Mouse (Mus musculus): Measurements from ENCODE around the gene Phf20. TPM values are rescaled to one million over a fixed set of nuclear protein-coding genes. Genes with fewer than 3 reads are reported as not detected.

The Phf20 gene
- polyA plus RNA-seq, 1 experiment, result 31.4 TPM

- DNase-seq (ENCODE audit: low read depth), result no peak
- TF ChIP-seq POLR2A (IDR thresholded peaks at IDR 0.05; ENCODE audit: borderline replicate concordance, extremely low read depth, insufficient read depth, insufficient read length, poor library complexity, severe bottlenecking), result no peak
- no peak for TF ChIP-seq CTCF (IDR thresholded peaks at IDR 0.05; ENCODE audit: borderline replicate concordance, extremely low read depth, insufficient read depth, insufficient read length)
Observed at GRCm38 (mm10) chr2:156321538-156321937, 125.3 kb downstream of the Phf20 start.

- TF ChIP-seq CTCF (IDR thresholded peaks at IDR 0.05; ENCODE audit: borderline replicate concordance, extremely low read depth, insufficient read depth, insufficient read length) (no peak), POLR2A (IDR thresholded peaks at IDR 0.05; ENCODE audit: borderline replicate concordance, extremely low read depth, insufficient read depth, insufficient read length, poor library complexity, severe bottlenecking) (no peak)
- DNase-seq (ENCODE audit: low read depth), result peak; percentile 5
Observed at GRCm38 (mm10) chr2:156324116-156324588, 127.9 kb downstream of the Phf20 start.

GRCm38 (mm10) chr2:156324681-156325080 lies 128.4 kb downstream of the Phf20 start:
- DNase-seq (ENCODE audit: low read depth), result no peak
- no peak for TF ChIP-seq CTCF (IDR thresholded peaks at IDR 0.05; ENCODE audit: borderline replicate concordance, extremely low read depth, insufficient read depth, insufficient read length)
- no peak for TF ChIP-seq POLR2A (IDR thresholded peaks at IDR 0.05; ENCODE audit: borderline replicate concordance, extremely low read depth, insufficient read depth, insufficient read length, poor library complexity, severe bottlenecking)

GRCm38 (mm10) chr2:156330681-156331080 lies 134.4 kb downstream of the Phf20 start:
- DNase-seq (ENCODE audit: low read depth), result no peak
- TF ChIP-seq POLR2A (IDR thresholded peaks at IDR 0.05; ENCODE audit: borderline replicate concordance, extremely low read depth, insufficient read depth, insufficient read length, poor library complexity, severe bottlenecking), result no peak
- no peak for TF ChIP-seq CTCF (IDR thresholded peaks at IDR 0.05; ENCODE audit: borderline replicate concordance, extremely low read depth, insufficient read depth, insufficient read length)

GRCm38 (mm10) chr2:156331446-156331965 lies 135.2 kb downstream of the Phf20 start:
- no peak for DNase-seq (ENCODE audit: low read depth)
- TF ChIP-seq POLR2A (IDR thresholded peaks at IDR 0.05; ENCODE audit: borderline replicate concordance, extremely low read depth, insufficient read depth, insufficient read length, poor library complexity, severe bottlenecking) (no peak), CTCF (IDR thresholded peaks at IDR 0.05; ENCODE audit: borderline replicate concordance, extremely low read depth, insufficient read depth, insufficient read length) (no peak)

GRCm38 (mm10) chr2:156340078-156340477 lies 143.8 kb downstream of the Phf20 start:
- TF ChIP-seq POLR2A (IDR thresholded peaks at IDR 0.05; ENCODE audit: borderline replicate concordance, extremely low read depth, insufficient read depth, insufficient read length, poor library complexity, severe bottlenecking) (no peak), CTCF (IDR thresholded peaks at IDR 0.05; ENCODE audit: borderline replicate concordance, extremely low read depth, insufficient read depth, insufficient read length) (no peak)

GRCm38 (mm10) chr2:156344775-156345532 lies 148.7 kb downstream of the Phf20 start:
- peak; percentile 58 for DNase-seq (ENCODE audit: low read depth)
- TF ChIP-seq CTCF (IDR thresholded peaks at IDR 0.05; ENCODE audit: borderline replicate concordance, extremely low read depth, insufficient read depth, insufficient read length), result peak; percentile 41; the same call in 1 of the 2 replicates
- TF ChIP-seq POLR2A (IDR thresholded peaks at IDR 0.05; ENCODE audit: borderline replicate concordance, extremely low read depth, insufficient read depth, insufficient read length, poor library complexity, severe bottlenecking), result no peak

More at GRCm38 (mm10) chr2:156340078-156340477, 143.8 kb downstream of the Phf20 start:
- no peak for DNase-seq (ENCODE audit: low read depth)

GRCm38 (mm10) chr2:156348812-156349211 lies 152.5 kb downstream of the Phf20 start:
- DNase-seq (ENCODE audit: low read depth), result no peak

GRCm38 (mm10) chr2:156349286-156349848 lies 153.1 kb downstream of the Phf20 start:
- no peak for TF ChIP-seq POLR2A (IDR thresholded peaks at IDR 0.05; ENCODE audit: borderline replicate concordance, extremely low read depth, insufficient read depth, insufficient read length, poor library complexity, severe bottlenecking)
- TF ChIP-seq CTCF (IDR thresholded peaks at IDR 0.05; ENCODE audit: borderline replicate concordance, extremely low read depth, insufficient read depth, insufficient read length), result no peak
- DNase-seq (ENCODE audit: low read depth), result peak; percentile 3

More at GRCm38 (mm10) chr2:156348812-156349211, 152.5 kb downstream of the Phf20 start:
- no peak for TF ChIP-seq POLR2A (IDR thresholded peaks at IDR 0.05; ENCODE audit: borderline replicate concordance, extremely low read depth, insufficient read depth, insufficient read length, poor library complexity, severe bottlenecking)
- no peak for TF ChIP-seq CTCF (IDR thresholded peaks at IDR 0.05; ENCODE audit: borderline replicate concordance, extremely low read depth, insufficient read depth, insufficient read length)

GRCm38 (mm10) chr2:156351243-156351642 lies 155.0 kb downstream of the Phf20 start:
- TF ChIP-seq POLR2A (IDR thresholded peaks at IDR 0.05; ENCODE audit: borderline replicate concordance, extremely low read depth, insufficient read depth, insufficient read length, poor library complexity, severe bottlenecking), result no peak
- no peak for TF ChIP-seq CTCF (IDR thresholded peaks at IDR 0.05; ENCODE audit: borderline replicate concordance, extremely low read depth, insufficient read depth, insufficient read length)
- DNase-seq (ENCODE audit: low read depth), result no peak

- peak; percentile 16; the same call in 1 of the 2 replicates for TF ChIP-seq CTCF (IDR thresholded peaks at IDR 0.05; ENCODE audit: borderline replicate concordance, extremely low read depth, insufficient read depth, insufficient read length)
- no peak for TF ChIP-seq POLR2A (IDR thresholded peaks at IDR 0.05; ENCODE audit: borderline replicate concordance, extremely low read depth, insufficient read depth, insufficient read length, poor library complexity, severe bottlenecking)
- no peak for DNase-seq (ENCODE audit: low read depth)
Observed at GRCm38 (mm10) chr2:156352413-156353165, 156.3 kb downstream of the Phf20 start.

Measured in brain, embryonic 14.5 days (tissue).